ENCODE assay signal across 10 mouse cellular contexts in genomic region chr17:87601456-87602259, GRCm38 (mm10). TPM values are rescaled to one million over a fixed set of nuclear protein-coding genes. Genes with fewer than 3 reads are reported as not detected.
DNase-seq lines count a peak whose midpoint lies in the region; ATAC-seq and TF ChIP-seq lines count a peak whose summit lies in the region.
"Had no signal": no experiment of that assay in that cellular context is flagged by ENCODE, and none has a peak within 500 bp of the region (broad histone marks: within the 10 kb centered on the region; RNA-seq: fewer than 3 reads in every experiment).

No protein-coding gene starts in this region.

- H3K27ac ChIP-seq in hindbrain, embryonic 10.5 days = no peak overlapping the region
- H3K27ac ChIP-seq in hindbrain, embryonic 16.5 days (ENCODE audit: low read depth, low read length) = no peak overlapping the region
- no peak overlapping the region for H3K27ac ChIP-seq in kidney, embryonic 16.5 days (ENCODE audit: low read length)

- DNase-seq in hindbrain, embryonic 10.5 days (ENCODE audit: low spot score) = peak; percentile 46
- DNase-seq in brain, embryonic 14.5 days (ENCODE audit: low read depth) = no peak
- no peak for DNase-seq in urinary bladder, postnatal 36 days (ENCODE audit: low spot score in 2 of 2)
- DNase-seq in layer of hippocampus, postnatal 14 days (ENCODE audit: low spot score in 2 of 2) = no peak

- 0 out of 2 replicates have a peak, but pooled peaks cover 5% of the 10 kb centered on the region for H3K4me1 ChIP-seq in hindbrain, embryonic 10.5 days (replicated peaks)
- no peaks in the 10 kb centered on the region for H3K4me1 ChIP-seq in hindbrain, embryonic 16.5 days (ENCODE audit: control insufficient read depth, insufficient read depth, low read depth, low read length)
- H3K4me1 ChIP-seq in E14TG2a.4 (replicated peaks; ENCODE audit: low read depth, low read length) = peaks cover 28% of the 10 kb centered on the region
- H3K4me1 ChIP-seq in kidney, embryonic 16.5 days (ENCODE audit: insufficient read depth, low read length) = peaks cover 9% of the 10 kb centered on the region

- H3K4me2 ChIP-seq in hindbrain, embryonic 16.5 days (ENCODE audit: low read length) = no peak overlapping the region
- peak overlapping the region; percentile 37 for H3K4me2 ChIP-seq in kidney, embryonic 16.5 days (replicated peaks; ENCODE audit: low read depth, low read length)
- H3K4me2 ChIP-seq: embryonic facial prominence, embryonic 12.5 days had no signal

- H3K36me3 ChIP-seq in hindbrain, embryonic 10.5 days = no peaks in the 10 kb centered on the region
- H3K36me3 ChIP-seq in hindbrain, embryonic 16.5 days (ENCODE audit: control insufficient read depth, insufficient read depth, low read length) = no peaks in the 10 kb centered on the region
- H3K36me3 ChIP-seq in E14TG2a.4 (ENCODE audit: insufficient read depth, low read length) = no peaks in the 10 kb centered on the region
- H3K36me3 ChIP-seq in kidney, embryonic 16.5 days (ENCODE audit: insufficient read depth, low read length) = no peaks in the 10 kb centered on the region
- H3K36me3 ChIP-seq: embryonic facial prominence, embryonic 12.5 days had no signal

- no peak overlapping the region for H3K9ac ChIP-seq in hindbrain, embryonic 16.5 days (ENCODE audit: low read depth, low read length)
- no peak overlapping the region; the same call in 1 of the 2 replicates for H3K9ac ChIP-seq in kidney, embryonic 16.5 days (replicated peaks; ENCODE audit: low read length)
- H3K9ac ChIP-seq: embryonic facial prominence, embryonic 12.5 days had no signal

- H3K4me3 ChIP-seq in hindbrain, embryonic 10.5 days = no peak overlapping the region
- no peak overlapping the region for H3K4me3 ChIP-seq in hindbrain, embryonic 16.5 days (ENCODE audit: low read length)
- no peak overlapping the region for H3K4me3 ChIP-seq in E14TG2a.4 (replicated peaks; ENCODE audit: low read length)
- H3K4me3 ChIP-seq in kidney, embryonic 16.5 days (ENCODE audit: low read length) = no peak overlapping the region
- H3K4me3 ChIP-seq: embryonic facial prominence, embryonic 12.5 days; myocyte had no signal

- peak; percentile 59 for TF ChIP-seq CTCF in E14TG2a.4 (conservative IDR thresholded peaks at IDR 0.05; ENCODE audit: low read length)
- TF ChIP-seq CTCF in brain, embryonic 14.5 days (IDR thresholded peaks at IDR 0.05; ENCODE audit: borderline replicate concordance, extremely low read depth, insufficient read depth, insufficient read length) = peak; percentile 66; the same call in 1 of the 2 replicates

- 39% methylated on average over 14 of the region's 14 CpGs for WGBS in hindbrain, embryonic 10.5 days
- WGBS in hindbrain, embryonic 16.5 days = 38% methylated on average over 14 of the region's 14 CpGs
- 48% methylated on average over 14 of the region's 14 CpGs for WGBS in kidney, embryonic 16.5 days

- no peak for TF ChIP-seq POLR2A in brain, embryonic 14.5 days (IDR thresholded peaks at IDR 0.05; ENCODE audit: borderline replicate concordance, extremely low read depth, insufficient read depth, insufficient read length, poor library complexity, severe bottlenecking)

- ATAC-seq in hindbrain, embryonic 16.5 days = no peak
- ATAC-seq in kidney, embryonic 16.5 days (ENCODE audit: low FRiP score, low TSS enrichment) = no peak
- ATAC-seq in megakaryocyte, adult 5-6 weeks (ENCODE audit: poor library complexity, severe bottlenecking) = peak; percentile 68

- no peaks in the 10 kb centered on the region for H3K9me3 ChIP-seq in hindbrain, embryonic 10.5 days
- H3K9me3 ChIP-seq in hindbrain, embryonic 16.5 days (ENCODE audit: control insufficient read depth, low read length) = no peaks in the 10 kb centered on the region
- peaks cover 3% of the 10 kb centered on the region; the same call in 1 of the 2 replicates for H3K9me3 ChIP-seq in E14TG2a.4 (ENCODE audit: low read length)
- H3K9me3 ChIP-seq in kidney, embryonic 16.5 days (ENCODE audit: low read length) = no peaks in the 10 kb centered on the region
- H3K9me3 ChIP-seq: embryonic facial prominence, embryonic 12.5 days had no signal

- H3K27me3 ChIP-seq in hindbrain, embryonic 10.5 days (ENCODE audit: insufficient read depth, poor library complexity, severe bottlenecking) = no peaks in the 10 kb centered on the region
- no peaks in the 10 kb centered on the region for H3K27me3 ChIP-seq in hindbrain, embryonic 16.5 days (replicated peaks; ENCODE audit: control insufficient read depth, insufficient read depth, low read length)
- H3K27me3 ChIP-seq in E14TG2a.4 (ENCODE audit: insufficient read depth, low read length) = no peaks in the 10 kb centered on the region
- no peaks in the 10 kb centered on the region for H3K27me3 ChIP-seq in kidney, embryonic 16.5 days (ENCODE audit: insufficient read depth, low read length)
- H3K27me3 ChIP-seq: embryonic facial prominence, embryonic 12.5 days had no signal

RNA-seq across cellular contexts. Expression of gene Epcam, which starts 34.1 kb away (rescaled TPM):
- polyA plus RNA-seq in hindbrain, embryonic 10.5 days (2016; fragmentation: Nextera tagmentation; extraction: Ambion mirVana) = 20.9 and 48.1 TPM in 2 replicates
- 4.4 and 4.7 TPM in 2 replicates for polyA plus RNA-seq in hindbrain, embryonic 16.5 days (2015; fragmentation: Nextera tagmentation; extraction: Ambion mirVana)
- 4.0 and 4.3 TPM in 2 replicates for polyA plus RNA-seq in brain, embryonic 14.5 days (2012; rRNA removed)
- polyA plus RNA-seq in kidney, embryonic 16.5 days (2015; fragmentation: Nextera tagmentation; extraction: Ambion mirVana) = 313 and 317 TPM in 2 replicates
- total RNA-seq in megakaryocyte, adult 5-6 weeks (2015) = 0.50 TPM in 1 of 2 replicates, not detected in the other
- 1.1 TPM in 1 of 2 replicates, not detected in the other for total RNA-seq in megakaryocyte, adult 5-6 weeks (2017)
- total RNA-seq in layer of hippocampus, postnatal 14 days (2021) = 1 to 10 TPM in 1 of 2 experiments, under 1 TPM in 1; 0.64 to 1.0 TPM
- polyA plus RNA-seq: myocyte had no signal
